Mouse (Mus musculus) heart, adult 18-20 months (tissue): ENCODE data around the gene Hmgcl. TPM values are rescaled to one million over a fixed set of nuclear protein-coding genes. Genes with fewer than 3 reads are reported as not detected.

Experiments
- DNase-seq, 2 experiments: peaks; one replicate each; pipeline ENCODE4 v3.0.0; 2021 to 2022; ENCODE audit warnings: mixed read lengths in 1 of 2
- total RNA-seq, 2 experiments: library from RNA; stranded (reverse); gene quantifications; 2 replicates each; pipeline ENCODE4 v1.2.3; 2021

Gene Hmgcl
- total RNA-seq, 2 experiments from 2014 or later: 87.3 to 91.7 TPM

GRCm38 (mm10) chr4:135985193-135985592 is 38.9 kb downstream of the Hmgcl start:
- no peak for DNase-seq

GRCm38 (mm10) chr4:135985769-135986168 is 39.5 kb downstream of the Hmgcl start:
- DNase-seq: no peak

- peak in 1 of 2 experiments; percentile 34 for DNase-seq
Measured at GRCm38 (mm10) chr4:135986301-135986942, 40.2 kb downstream of the Hmgcl start.

- peak; percentile 93 to 94 for DNase-seq
Measured at GRCm38 (mm10) chr4:135986943-135987710, 40.9 kb downstream of the Hmgcl start, which contains the start of gene Pithd1. Pithd1 (minus strand) TSS chr4:135987264.

GRCm38 (mm10) chr4:135987714-135988113 is 41.5 kb downstream of the Hmgcl start:
- no peak for DNase-seq

GRCm38 (mm10) chr4:135993941-135994340 is 47.7 kb downstream of the Hmgcl start:
- DNase-seq: no peak

GRCm38 (mm10) chr4:135995118-135995517 is 48.9 kb downstream of the Hmgcl start:
- no peak for DNase-seq

GRCm38 (mm10) chr4:136004107-136004675 is 57.9 kb downstream of the Hmgcl start:
- no peak for DNase-seq

- no peak for DNase-seq
Measured at GRCm38 (mm10) chr4:136004921-136005320, 58.7 kb downstream of the Hmgcl start.

- DNase-seq: no peak
Measured at GRCm38 (mm10) chr4:136006821-136007220, 60.6 kb downstream of the Hmgcl start.

- no peak for DNase-seq
Measured at GRCm38 (mm10) chr4:136008782-136009447, 62.7 kb downstream of the Hmgcl start.

- DNase-seq: no peak
Measured at GRCm38 (mm10) chr4:136010586-136010985, 64.3 kb downstream of the Hmgcl start.

Other genes with a start within 250 kb of the Hmgcl start
- under 1 TPM; 0.17 to 0.46 TPM for gene Il22ra1, start 218.3 kb upstream of the Hmgcl start, total RNA-seq
- gene Myom3, start 186.7 kb upstream of the Hmgcl start, total RNA-seq: 1 to 10 TPM in 1 of 2 experiments, under 1 TPM in 1; 0.62 to 1.1 TPM
- 10 to 100 TPM; 40.6 to 50.5 TPM for gene Srsf10, start 90.7 kb upstream of the Hmgcl start, total RNA-seq
- gene Pnrc2, start 72.6 kb upstream of the Hmgcl start, total RNA-seq: 10 to 100 TPM; 62.7 to 68.0 TPM
- gene Cnr2, start 51.1 kb upstream of the Hmgcl start, total RNA-seq: 1 to 10 TPM in 1 of 2 experiments, under 1 TPM in 1; 0.52 to 1.7 TPM
- 10 to 100 TPM; 31.7 to 35.3 TPM for gene Fuca1, start 25.7 kb upstream of the Hmgcl start, total RNA-seq
- 1 to 10 TPM; 1.8 to 2.7 TPM for gene Gale, start 17.3 kb downstream of the Hmgcl start, total RNA-seq
- gene Lypla2, start 26.2 kb downstream of the Hmgcl start, total RNA-seq: 10 to 100 TPM; 36.6 to 37.8 TPM
- 10 to 100 TPM; 22.1 to 25.1 TPM for gene Pithd1, start 40.8 kb downstream of the Hmgcl start, total RNA-seq
- 10 to 100 TPM; 33.8 to 34.4 TPM for gene Eloa, start 75.3 kb downstream of the Hmgcl start, total RNA-seq
- 100 to 1,000 TPM; 285 to 315 TPM for gene Rpl11, start 107.0 kb downstream of the Hmgcl start, total RNA-seq
- 10 to 100 TPM; 58.3 to 64.3 TPM for gene Id3, start 197.0 kb downstream of the Hmgcl start, total RNA-seq
- 1 to 10 TPM; 1.3 to 1.4 TPM for gene E2f2, start 225.9 kb downstream of the Hmgcl start, total RNA-seq